Mouse (Mus musculus): ENCODE results near the gene Ttc24. TPM values are rescaled to one million over a fixed set of nuclear protein-coding genes. Genes with fewer than 3 reads are reported as not detected.

Ttc24 gene
- polyA plus RNA-seq, 1 experiment: not detected

GRCm38 (mm10) chr3:88023192-88024074 is 54.7 kb downstream of the Ttc24 start:
- 1% methylated on average over 81 of the region's 81 CpGs for WGBS
- DNase-seq (ENCODE audit: low read depth, low spot score): no peak

- DNase-seq (ENCODE audit: low read depth, low spot score): peak; percentile 66
- 2% methylated on average over 66 of the region's 66 CpGs for WGBS
These were observed 55.5 kb downstream of the Ttc24 start for GRCm38 (mm10) chr3:88022322-88023191.

Other genes with a start within 250 kb of the Ttc24 start
- gene Sh2d2a, start 231.5 kb downstream of the Ttc24 start, polyA plus RNA-seq (2012; rRNA removed): 3.5 and 5.6 TPM in 2 replicates
- 28.5 and 30.2 TPM in 2 replicates for gene Prcc, start 192.7 kb downstream of the Ttc24 start, polyA plus RNA-seq (2012; rRNA removed)
- 73.5 and 78.7 TPM in 2 replicates for gene Hdgf, start 172.0 kb downstream of the Ttc24 start, polyA plus RNA-seq (2012; rRNA removed)
- 63.4 and 64.1 TPM in 2 replicates for gene Mrpl24, start 158.8 kb downstream of the Ttc24 start, polyA plus RNA-seq (2012; rRNA removed)
- 14.0 and 15.3 TPM in 2 replicates for gene Isg20l2, start 148.0 kb downstream of the Ttc24 start, polyA plus RNA-seq (2012; rRNA removed)
- gene Rrnad1, start 147.6 kb downstream of the Ttc24 start, polyA plus RNA-seq (2012; rRNA removed): 17.5 and 22.5 TPM in 2 replicates
- not detected in 2 replicates for gene Crabp2, start 129.6 kb downstream of the Ttc24 start, polyA plus RNA-seq (2012; rRNA removed)
- 0.87 and 1.4 TPM in 2 replicates for gene Nes, start 107.2 kb downstream of the Ttc24 start, polyA plus RNA-seq (2012; rRNA removed)
- gene Bcan, start 78.1 kb downstream of the Ttc24 start, polyA plus RNA-seq (2012; rRNA removed): 0.20 TPM in 1 of 2 replicates, not detected in the other
- not detected in 2 replicates for gene Hapln2, start 50.7 kb downstream of the Ttc24 start, polyA plus RNA-seq (2012; rRNA removed)
- 8.0 and 9.3 TPM in 2 replicates for gene Gpatch4, start 35.2 kb downstream of the Ttc24 start, polyA plus RNA-seq (2012; rRNA removed)
- gene Naxe, start 19.8 kb downstream of the Ttc24 start, polyA plus RNA-seq (2012; rRNA removed): 62.6 and 75.5 TPM in 2 replicates
- 14.3 and 18.7 TPM in 2 replicates for gene Iqgap3, start 3.7 kb upstream of the Ttc24 start, polyA plus RNA-seq (2012; rRNA removed)
- gene Mef2d, start 64.1 kb upstream of the Ttc24 start, polyA plus RNA-seq (2012; rRNA removed): 26.1 and 40.8 TPM in 2 replicates
- gene Rhbg, start 176.4 kb upstream of the Ttc24 start, polyA plus RNA-seq (2012; rRNA removed): 32.9 and 50.2 TPM in 2 replicates
- 0.30 TPM in 1 of 2 replicates, not detected in the other for gene Gm38392, start 208.9 kb upstream of the Ttc24 start, polyA plus RNA-seq (2012; rRNA removed)
- 2.4 and 3.1 TPM in 2 replicates for gene Tsacc, start 218.7 kb upstream of the Ttc24 start, polyA plus RNA-seq (2012; rRNA removed)
- 159 and 172 TPM in 2 replicates for gene Cct3, start 218.8 kb upstream of the Ttc24 start, polyA plus RNA-seq (2012; rRNA removed)
- 194 and 196 TPM in 2 replicates for gene Glmp, start 246.7 kb upstream of the Ttc24 start, polyA plus RNA-seq (2012; rRNA removed)